Mouse (Mus musculus): Measurements from ENCODE around the gene Lin7b. TPM values are rescaled to one million over a fixed set of nuclear protein-coding genes. Genes with fewer than 3 reads are reported as not detected.

Gene Lin7b
- total and polyA plus RNA-seq, 3 experiments: 1.3 to 3.8 TPM; not detected in 1

DNA sequence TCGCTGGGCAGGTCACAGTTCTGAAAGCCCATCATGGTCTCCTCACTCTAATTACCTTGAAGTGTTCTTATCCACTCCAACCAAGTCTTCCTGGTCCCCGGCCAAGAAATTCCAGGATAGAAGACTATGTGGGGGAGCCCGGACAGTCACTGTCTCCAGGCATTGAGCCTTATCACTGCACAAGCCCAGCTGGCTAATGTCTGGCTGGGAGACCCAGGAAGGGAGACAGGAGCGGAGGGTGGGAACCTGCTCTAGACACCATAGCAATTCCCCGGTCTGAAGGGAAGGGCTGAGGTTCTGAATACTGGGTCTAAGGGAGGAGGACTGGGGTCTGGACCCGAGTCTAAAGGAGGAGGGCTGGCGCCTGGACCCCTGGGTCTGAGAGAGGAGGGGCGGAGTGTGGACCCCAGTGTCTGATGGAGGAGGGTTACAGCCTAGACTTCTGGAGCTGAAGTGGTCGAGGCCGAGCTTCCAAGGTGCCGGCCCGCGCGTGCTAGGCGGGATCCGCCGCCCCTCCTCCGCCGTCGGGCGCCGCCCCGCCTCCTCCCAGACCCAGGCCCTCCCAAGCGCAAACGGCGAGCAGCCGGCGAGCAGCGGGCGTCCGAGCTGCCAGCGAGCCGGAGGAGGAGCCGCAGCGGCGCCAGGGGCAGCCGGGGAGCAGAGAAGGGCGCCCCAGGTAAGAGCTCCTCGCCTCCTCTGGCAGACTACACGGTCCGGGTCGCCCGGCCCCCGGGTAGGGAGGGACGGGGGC, 42.9 kb upstream of the Lin7b start, which contains the start of gene Ntf5:
TSS of gene Ntf5 (plus strand) at position 583 of the 751 bp plus-strand sequence.
- Histone ChIP-seq H3K9me3 (replicated peaks; ENCODE audit: insufficient read depth, low read length) (no peaks in the 10 kb centered on the region), H3K4me1 (ENCODE audit: control insufficient read depth in 1 of 2, insufficient read depth in 2 of 2, low read length in 2 of 2) (peaks cover 6 to 7% of the 10 kb centered on the region in 2 experiments; a peak in 2 of 4 replicates), H3K4me3 (ENCODE audit: control insufficient read depth in 1 of 2, insufficient read depth in 1 of 2, low read depth in 2 of 2, low read length in 2 of 2) (peak within 1 kb of the TSS; percentile 69 to 100), H3K9ac (ENCODE audit: control insufficient read depth, low read depth, low read length, poor library complexity, severe bottlenecking) (peak within 1 kb of the TSS; percentile 71), H3K27me3 (ENCODE audit: control insufficient read depth in 1 of 2, insufficient read depth in 2 of 2, low read length in 2 of 2) (peaks cover 0 to 3% of the 10 kb centered on the region in 2 experiments; a peak in 2 of 4 replicates), H3K36me3 (ENCODE audit: control insufficient read depth in 1 of 2, insufficient read depth in 2 of 2, low read length in 2 of 2) (no peaks in the 10 kb centered on the region; a peak in 1 of 4 replicates), H3K27ac (ENCODE audit: control insufficient read depth, low read depth, low read length) (no peak within 1 kb of the TSS), H3K79me2 (ENCODE audit: control insufficient read depth, insufficient read depth, low read length, poor library complexity) (no peaks in the 10 kb centered on the region; the same call in 1 of the 2 replicates)
- DNase-seq (ENCODE audit: low read depth, low spot score): peak; percentile 63
- TF ChIP-seq MAZ (IDR thresholded peaks at IDR 0.05; ENCODE audit: low read depth, low read length) (no peak), MYC (IDR thresholded peaks at IDR 0.05; ENCODE audit: low read depth, low read length) (no peak), USF1 (IDR thresholded peaks at IDR 0.05; ENCODE audit: low read depth, low read length) (no peak), HCFC1 (IDR thresholded peaks at IDR 0.05; ENCODE audit: low read depth, low read length) (no peak), ZMIZ1 (IDR thresholded peaks at IDR 0.05; ENCODE audit: low read depth, low read length) (no peak), NRF1 (IDR thresholded peaks at IDR 0.05; ENCODE audit: insufficient read depth, low read depth, low read length, poor library complexity, severe bottlenecking) (no peak), ELF1 (IDR thresholded peaks at IDR 0.05; ENCODE audit: low read depth, low read length) (no peak), RAD21 (IDR thresholded peaks at IDR 0.05; ENCODE audit: low read depth, low read length) (no peak), UBTF (IDR thresholded peaks at IDR 0.05; ENCODE audit: borderline replicate concordance, insufficient read depth, low read depth, low read length) (0 out of 2 replicates have a peak, but pooled peaks have one; percentile 40), EP300 (IDR thresholded peaks at IDR 0.05; ENCODE audit: low read depth in 1 of 2, low read length in 2 of 2) (no peak), GABPA (IDR thresholded peaks at IDR 0.05; ENCODE audit: low read depth, low read length) (no peak), SIN3A (IDR thresholded peaks at IDR 0.05; ENCODE audit: low read length) (peak; percentile 27)

DNA sequence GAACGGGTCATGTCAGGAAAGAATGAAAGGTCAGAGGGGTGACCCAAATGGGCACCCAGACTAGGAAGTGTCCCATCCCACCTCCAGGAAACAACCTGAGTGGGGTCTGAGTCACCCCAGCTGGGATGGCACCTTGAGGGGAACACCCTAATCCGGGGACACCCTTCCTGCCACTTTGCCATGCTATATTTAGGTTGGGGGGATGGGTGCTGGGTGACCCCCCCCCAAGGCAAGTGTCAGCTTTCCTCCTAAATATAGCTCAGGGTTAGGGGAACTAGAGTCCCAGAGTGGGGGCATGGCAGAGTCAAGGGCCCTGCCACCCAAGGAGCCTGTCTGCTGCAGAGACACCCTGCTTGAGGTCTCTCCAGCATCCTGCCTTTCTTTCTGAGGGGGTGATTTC, 42.0 kb upstream of the Lin7b start:
- Histone ChIP-seq H3K27me3 (ENCODE audit: control insufficient read depth in 1 of 2, insufficient read depth in 2 of 2, low read length in 2 of 2) (peaks cover 0 to 3% of the 10 kb centered on the region in 2 experiments; a peak in 2 of 4 replicates), H3K9me3 (replicated peaks; ENCODE audit: insufficient read depth, low read length) (no peaks in the 10 kb centered on the region), H3K79me2 (ENCODE audit: control insufficient read depth, insufficient read depth, low read length, poor library complexity) (no peaks in the 10 kb centered on the region; the same call in 1 of the 2 replicates), H3K4me3 (ENCODE audit: control insufficient read depth in 1 of 2, insufficient read depth in 1 of 2, low read depth in 2 of 2, low read length in 2 of 2) (no peak overlapping the region), H3K9ac (ENCODE audit: control insufficient read depth, low read depth, low read length, poor library complexity, severe bottlenecking) (no peak overlapping the region), H3K36me3 (ENCODE audit: control insufficient read depth in 1 of 2, insufficient read depth in 2 of 2, low read length in 2 of 2) (no peaks in the 10 kb centered on the region; a peak in 1 of 4 replicates), H3K27ac (ENCODE audit: control insufficient read depth, low read depth, low read length) (no peak overlapping the region), H3K4me1 (ENCODE audit: control insufficient read depth in 1 of 2, insufficient read depth in 2 of 2, low read length in 2 of 2) (peaks cover 6 to 7% of the 10 kb centered on the region in 2 experiments; a peak in 2 of 4 replicates)
- no peak for DNase-seq (ENCODE audit: low read depth, low spot score)
- TF ChIP-seq MEF2A (IDR thresholded peaks at IDR 0.05; ENCODE audit: extremely low read depth, insufficient replicate concordance, low read depth, low read length, poor library complexity, severe bottlenecking) (no peak), E2F4 (IDR thresholded peaks at IDR 0.05; ENCODE audit: borderline replicate concordance, low read depth, low read length) (no peak), ZKSCAN1 (IDR thresholded peaks at IDR 0.05; ENCODE audit: low read depth, low read length) (no peak), CHD1 (IDR thresholded peaks at IDR 0.05; ENCODE audit: low read depth, low read length) (no peak), NELFE (IDR thresholded peaks at IDR 0.05; ENCODE audit: low read depth, low read length) (no peak), GABPA (IDR thresholded peaks at IDR 0.05; ENCODE audit: low read depth, low read length) (no peak), RCOR1 (IDR thresholded peaks at IDR 0.05; ENCODE audit: low read depth, low read length) (no peak), ZC3H11A (IDR thresholded peaks at IDR 0.05; ENCODE audit: low read depth, low read length) (no peak), USF2 (IDR thresholded peaks at IDR 0.05; ENCODE audit: borderline replicate concordance in 1 of 2, insufficient read depth in 1 of 2, low read depth in 1 of 2, low read length in 2 of 2) (no peak), MAFK (IDR thresholded peaks at IDR 0.05; ENCODE audit: borderline replicate concordance, low read depth, low read length) (no peak), HCFC1 (IDR thresholded peaks at IDR 0.05; ENCODE audit: low read depth, low read length) (no peak)

Measured in MEL (cell line).